Mouse (Mus musculus): ENCODE results near the gene Cpn2.

Gene Cpn2

GRCm38 (mm10) chr16:30267359-30267758 lies at the start of gene Cpn2:
Gene Cpn2 (minus strand): TSS chr16:30267499.
- DNase-seq (ENCODE audit: low read depth), result no peak

GRCm38 (mm10) chr16:30314236-30314635 lies 46.9 kb upstream of the Cpn2 start:
- DNase-seq (ENCODE audit: low read depth), result peak; percentile 55

- peak; percentile 48 for DNase-seq (ENCODE audit: low read depth)
Observed at GRCm38 (mm10) chr16:30310647-30311046, 43.3 kb upstream of the Cpn2 start, which contains the start of gene Gp5. Gene Gp5 (minus strand): TSS chr16:30310779.

- DNase-seq (ENCODE audit: low read depth), result no peak
Observed at GRCm38 (mm10) chr16:30310171-30310515, 42.8 kb upstream of the Cpn2 start.

GRCm38 (mm10) chr16:30309395-30310170 lies 42.3 kb upstream of the Cpn2 start:
- no peak for DNase-seq (ENCODE audit: low read depth)

GRCm38 (mm10) chr16:30308616-30309394 lies 41.5 kb upstream of the Cpn2 start:
- DNase-seq (ENCODE audit: low read depth), result peak; percentile 27

GRCm38 (mm10) chr16:30307961-30308615 lies 40.8 kb upstream of the Cpn2 start:
- DNase-seq (ENCODE audit: low read depth), result no peak

GRCm38 (mm10) chr16:30307306-30307705 lies 40.0 kb upstream of the Cpn2 start:
- DNase-seq (ENCODE audit: low read depth), result no peak

GRCm38 (mm10) chr16:30306102-30306501 lies 38.8 kb upstream of the Cpn2 start:
- DNase-seq (ENCODE audit: low read depth), result no peak

GRCm38 (mm10) chr16:30304236-30304635 lies 36.9 kb upstream of the Cpn2 start:
- no peak for DNase-seq (ENCODE audit: low read depth)

- no peak for DNase-seq (ENCODE audit: low read depth)
Observed at GRCm38 (mm10) chr16:30303411-30303810, 36.1 kb upstream of the Cpn2 start.

GRCm38 (mm10) chr16:30302686-30303085 lies 35.4 kb upstream of the Cpn2 start:
- no peak for DNase-seq (ENCODE audit: low read depth)

GRCm38 (mm10) chr16:30299711-30300277 lies 32.5 kb upstream of the Cpn2 start:
- DNase-seq (ENCODE audit: low read depth), result no peak

- DNase-seq (ENCODE audit: low read depth), result no peak
Observed at GRCm38 (mm10) chr16:30297450-30297849, 30.2 kb upstream of the Cpn2 start.

- DNase-seq (ENCODE audit: low read depth), result no peak
Observed at GRCm38 (mm10) chr16:30296601-30297275, 29.4 kb upstream of the Cpn2 start.

GRCm38 (mm10) chr16:30295106-30295505 lies 27.8 kb upstream of the Cpn2 start:
- DNase-seq (ENCODE audit: low read depth), result no peak

GRCm38 (mm10) chr16:30290436-30290835 lies 23.1 kb upstream of the Cpn2 start:
- DNase-seq (ENCODE audit: low read depth), result no peak

- no peak for DNase-seq (ENCODE audit: low read depth)
Observed at GRCm38 (mm10) chr16:30285701-30286100, 18.4 kb upstream of the Cpn2 start.

GRCm38 (mm10) chr16:30283743-30284337 lies 16.5 kb upstream of the Cpn2 start:
- peak; percentile 7 for DNase-seq (ENCODE audit: low read depth)

GRCm38 (mm10) chr16:30282844-30283495 lies 15.7 kb upstream of the Cpn2 start, which contains the start of gene Lrrc15:
Gene Lrrc15 (minus strand): TSS chr16:30283256.
- DNase-seq (ENCODE audit: low read depth), result no peak

Measured in c-Kit-positive CD71-positive TER-119-negative erythroid progenitor cells, embryonic 14.5 days (primary cell).